Mouse (Mus musculus) erythroblast, embryonic 14.5 days (primary cell): ENCODE results near the gene Dmrt1. TPM values are rescaled to one million over a fixed set of nuclear protein-coding genes. Genes with fewer than 3 reads are reported as not detected.

Source experiments
- H3K27me3 ChIP-seq: 2 replicates; pipeline ENCODE4 v1.6.1; 2012; ENCODE audit warnings: inconsistent platforms; ENCODE audit not compliant: control insufficient read depth
- H3K36me3 ChIP-seq: 2 replicates; pipeline ENCODE4 v1.6.1; 2012; ENCODE audit warnings: mild to moderate bottlenecking, inconsistent platforms; ENCODE audit not compliant: control insufficient read depth
- H3K4me1 ChIP-seq: 2 replicates; pipeline ENCODE4 v1.6.1; 2012; ENCODE audit warnings: inconsistent platforms; ENCODE audit not compliant: control insufficient read depth
- H3K4me3 ChIP-seq: replicated peaks from 2 replicates; pipeline ENCODE3; 2012; ENCODE audit warnings: moderate library complexity, mild to moderate bottlenecking, inconsistent platforms
- H3K9me3 ChIP-seq: 2 replicates; pipeline ENCODE4 v1.6.1; 2012; ENCODE audit warnings: low read length, inconsistent platforms, mixed read lengths; ENCODE audit not compliant: control insufficient read depth
- GATA1 ChIP-seq: IDR thresholded peaks from 2 replicates; pipeline ENCODE4 v1.6.1; 2012; ENCODE audit warnings: low read length, inconsistent platforms, mixed read lengths
- TAL1 ChIP-seq: IDR thresholded peaks from 3 replicates; pipeline ENCODE4 v1.6.1; 2012; ENCODE audit warnings: low read length, inconsistent platforms, mixed read lengths
- polyA plus RNA-seq: library from polyadenylated mRNA; stranded (reverse); fragments of >175 nt; gene quantifications from 2 replicates; pipeline ENCODE4 v1.2.3, GENCODE M21; 2012

The Dmrt1 gene
- polyA plus RNA-seq, 1 experiment: not detected

DNA sequence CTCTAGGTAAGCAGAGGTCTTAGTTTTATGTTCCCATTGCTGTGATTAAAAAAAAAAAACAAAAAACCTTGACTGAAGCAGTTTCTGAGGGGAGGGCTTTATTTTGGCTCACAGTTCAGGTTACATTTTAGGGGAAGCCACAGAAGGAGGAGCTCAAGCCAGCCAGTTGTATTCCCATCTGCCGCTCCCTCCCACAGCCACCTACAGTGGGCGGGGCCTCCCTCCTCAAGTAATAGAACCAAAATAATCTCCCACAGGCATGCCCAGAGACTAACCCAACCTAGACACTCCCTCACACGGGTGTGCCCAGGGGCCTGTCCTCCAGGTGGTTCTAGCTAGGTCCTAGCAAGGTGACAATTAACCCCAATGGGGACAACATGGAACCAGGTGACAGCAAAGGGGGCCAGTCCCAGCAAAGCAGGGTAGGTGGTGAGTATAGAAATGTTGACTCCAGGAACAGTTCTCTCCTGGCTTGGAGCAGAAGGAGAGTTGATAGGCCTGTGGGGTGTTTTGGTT lies 92.4 kb downstream of the Dmrt1 start:
- Histone ChIP-seq H3K4me3 (no peak overlapping the region), H3K27me3 (peaks cover 41% of the 10 kb centered on the region), H3K36me3 (no peaks in the 10 kb centered on the region), H3K4me1 (no peaks in the 10 kb centered on the region; the same call in 1 of the 2 replicates), H3K9me3 (no peaks in the 10 kb centered on the region)
- no peak for TF ChIP-seq TAL1
- no peak for TF ChIP-seq GATA1

DNA sequence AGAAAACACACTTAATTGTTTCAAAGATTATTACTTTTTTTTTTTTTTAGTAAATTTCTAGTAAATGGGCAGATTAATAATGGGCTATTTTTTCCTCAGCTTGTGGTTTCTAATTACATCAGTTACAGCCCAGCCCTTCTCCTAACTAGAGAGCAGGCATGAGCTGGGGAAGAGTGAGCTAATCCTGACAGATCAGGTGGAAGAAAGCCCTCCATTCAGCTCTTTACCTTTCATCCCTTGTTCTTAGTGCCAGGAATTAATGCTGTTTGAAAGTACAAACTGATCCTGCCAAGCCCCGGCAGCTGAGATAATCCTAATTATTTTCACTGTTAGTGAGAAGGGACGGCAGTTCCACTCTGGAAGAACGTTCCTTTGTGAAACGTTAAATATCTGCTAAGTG lies 93.2 kb downstream of the Dmrt1 start:
- Histone ChIP-seq H3K4me3 (no peak overlapping the region), H3K27me3 (peaks cover 50% of the 10 kb centered on the region), H3K36me3 (no peaks in the 10 kb centered on the region), H3K9me3 (no peaks in the 10 kb centered on the region), H3K4me1 (no peaks in the 10 kb centered on the region; the same call in 1 of the 2 replicates)
- TF ChIP-seq GATA1 (no peak), TAL1 (no peak)

DNA sequence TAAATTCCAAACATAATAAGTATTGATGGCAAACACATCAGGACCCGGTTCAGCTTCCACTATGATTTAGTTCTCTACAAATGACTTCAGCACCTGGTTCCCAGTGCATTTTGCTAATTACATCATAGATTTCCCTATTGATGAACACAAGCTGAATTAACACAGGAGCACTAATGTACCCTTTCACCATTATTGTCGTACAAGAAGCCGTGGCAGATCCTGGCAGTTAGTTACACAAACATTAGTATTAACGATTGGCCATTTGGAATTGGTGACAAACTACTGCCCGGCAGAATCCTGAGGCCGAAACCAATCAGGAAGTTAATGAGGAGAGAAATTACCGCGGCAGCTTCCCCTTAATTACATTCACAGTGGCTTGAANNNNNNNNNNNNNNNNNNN lies 96.5 kb downstream of the Dmrt1 start:
- H3K9me3 ChIP-seq: peaks cover 5% of the 10 kb centered on the region; the same call in 1 of the 2 replicates

DNA sequence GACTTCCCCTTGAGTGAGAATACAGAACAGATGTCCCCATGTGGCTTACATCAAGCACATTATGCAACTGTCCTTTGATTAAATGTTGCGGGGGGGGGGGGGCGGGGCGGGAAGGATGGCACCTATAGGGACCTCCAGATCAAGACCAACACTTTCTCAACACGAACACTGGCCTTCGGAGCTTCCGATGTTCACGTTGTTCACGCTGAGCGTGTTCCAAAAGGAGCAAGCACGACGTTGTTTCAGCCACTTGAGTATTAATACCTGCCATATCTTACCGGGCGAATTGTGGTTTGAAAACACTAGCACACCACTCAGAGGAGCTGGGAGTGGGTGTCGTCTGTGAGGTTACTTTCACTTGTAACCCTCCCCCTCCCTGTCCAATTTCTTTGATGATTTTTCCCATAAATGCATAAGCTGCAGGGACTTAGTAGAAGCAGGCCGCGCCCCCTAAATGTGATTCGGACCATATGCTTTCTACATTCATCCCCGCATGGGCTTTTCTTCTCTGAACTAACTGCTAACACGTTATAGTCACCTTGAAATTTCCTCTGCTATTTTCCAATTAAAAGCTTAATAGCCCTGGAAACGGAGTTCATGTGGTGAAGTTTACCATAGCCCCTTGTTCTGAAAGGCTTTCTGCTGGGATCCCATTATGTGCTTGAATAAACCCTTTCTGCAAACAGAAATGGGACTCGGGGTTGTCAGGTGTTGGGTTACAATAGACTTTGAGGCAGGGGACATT lies 102.2 kb downstream of the Dmrt1 start:
- TF ChIP-seq GATA1 (no peak), TAL1 (no peak)
- Histone ChIP-seq H3K36me3 (no peaks in the 10 kb centered on the region), H3K4me3 (no peak overlapping the region), H3K4me1 (no peaks in the 10 kb centered on the region), H3K27me3 (peaks cover 100% of the 10 kb centered on the region), H3K9me3 (peaks cover 5% of the 10 kb centered on the region; the same call in 1 of the 2 replicates)

More for the DNA sequence above, 96.5 kb downstream of the Dmrt1 start:
- H3K27me3 ChIP-seq: peaks cover 83% of the 10 kb centered on the region
- TF ChIP-seq GATA1: no peak
- TF ChIP-seq TAL1: no peak
- no peak overlapping the region for H3K4me3 ChIP-seq
- no peaks in the 10 kb centered on the region; the same call in 1 of the 2 replicates for H3K4me1 ChIP-seq
- H3K36me3 ChIP-seq: no peaks in the 10 kb centered on the region

DNA sequence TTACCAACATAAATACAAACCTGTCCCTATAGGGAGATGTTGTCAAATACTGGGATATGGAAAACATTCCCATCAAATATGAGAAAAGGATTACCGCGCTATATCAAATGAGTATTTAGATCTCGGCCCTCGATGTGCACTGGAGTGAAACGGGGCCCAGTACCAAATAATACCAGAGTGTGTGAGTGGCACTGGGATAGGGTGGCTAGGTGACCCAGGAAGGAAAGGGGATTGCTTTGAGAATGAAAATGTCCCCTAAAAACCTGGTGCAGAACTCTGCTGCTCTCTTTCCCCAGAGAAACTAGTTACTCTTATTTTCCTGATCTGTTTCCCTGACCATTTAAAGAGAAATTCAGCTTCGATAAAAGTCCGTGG lies 102.8 kb downstream of the Dmrt1 start:
- Histone ChIP-seq H3K9me3 (peaks cover 5% of the 10 kb centered on the region; the same call in 1 of the 2 replicates), H3K4me1 (no peaks in the 10 kb centered on the region), H3K36me3 (no peaks in the 10 kb centered on the region), H3K27me3 (peaks cover 100% of the 10 kb centered on the region), H3K4me3 (no peak overlapping the region)
- no peak for TF ChIP-seq GATA1
- no peak for TF ChIP-seq TAL1

DNA sequence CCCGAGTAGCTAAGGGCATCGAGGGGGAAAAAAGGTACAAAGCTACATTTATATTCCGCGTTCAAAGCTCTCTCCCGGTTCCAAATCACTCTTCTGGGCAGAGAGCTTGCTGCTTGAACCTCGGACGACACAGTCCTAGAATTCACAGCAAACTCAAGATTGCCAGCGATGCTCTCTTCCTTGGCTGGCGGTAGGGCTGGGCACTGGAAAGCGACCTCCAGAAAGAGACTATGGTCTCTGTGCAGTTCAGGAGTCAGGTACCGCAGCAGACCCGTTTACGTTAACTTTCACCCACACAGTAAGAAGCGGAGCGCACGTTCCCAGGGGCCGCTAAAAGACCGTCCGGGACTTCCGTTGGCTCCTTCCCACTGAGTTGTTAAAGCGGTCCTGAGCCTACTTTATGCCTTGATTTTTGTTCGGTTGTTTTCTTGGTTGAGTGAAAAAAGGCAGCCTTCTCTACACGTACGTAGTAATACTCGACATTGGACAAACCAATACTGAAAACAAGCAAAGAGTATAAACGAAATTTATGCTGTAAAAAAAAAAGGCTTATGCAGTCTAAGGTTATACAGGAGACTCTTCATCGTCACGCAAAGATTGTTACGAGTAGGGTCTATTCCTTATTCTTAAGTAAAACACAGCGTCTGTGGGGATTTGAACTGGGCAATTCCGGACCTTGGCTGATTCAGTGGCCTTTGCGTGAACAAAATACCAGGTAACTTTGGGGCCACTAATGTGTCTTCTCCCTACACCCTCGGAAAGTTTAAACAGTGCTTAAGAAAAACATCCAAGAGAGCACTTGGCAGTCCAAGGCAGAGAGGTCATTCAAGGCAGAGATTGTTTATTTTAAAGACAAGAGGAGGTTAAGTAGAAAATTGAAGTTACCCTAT lies 103.8 kb downstream of the Dmrt1 start:
- Histone ChIP-seq H3K9me3 (peaks cover 5% of the 10 kb centered on the region; the same call in 1 of the 2 replicates), H3K4me1 (no peaks in the 10 kb centered on the region), H3K4me3 (no peak overlapping the region), H3K36me3 (no peaks in the 10 kb centered on the region), H3K27me3 (peaks cover 98% of the 10 kb centered on the region)
- TF ChIP-seq GATA1: no peak
- no peak for TF ChIP-seq TAL1

DNA sequence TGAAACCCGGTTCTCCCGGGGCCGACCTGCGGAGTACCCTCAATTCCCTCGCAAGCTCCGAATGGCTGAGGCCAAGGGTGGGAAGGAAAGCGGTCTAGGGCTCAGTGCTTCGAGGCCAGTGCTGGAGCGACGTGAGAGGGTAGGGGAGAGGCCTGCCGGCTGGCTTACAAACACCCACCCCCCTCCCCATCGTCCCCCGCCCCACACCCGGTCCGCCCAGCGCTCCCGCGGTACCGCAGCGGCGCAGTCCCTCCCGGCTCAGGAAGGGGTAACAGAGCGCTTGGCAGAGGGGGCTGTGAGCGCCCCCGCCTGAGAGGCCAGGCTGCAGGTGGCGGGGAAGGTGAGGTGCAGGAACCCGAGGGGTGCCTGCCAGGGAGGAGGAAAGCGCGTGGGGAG lies 104.6 kb downstream of the Dmrt1 start, which contains the start of gene Dmrt3:
Dmrt3 (plus strand) TSS at position 287 of the 396 bp plus-strand sequence.
- peaks cover 96% of the 10 kb centered on the region for H3K27me3 ChIP-seq
- H3K4me3 ChIP-seq: no peak within 1 kb of the TSS
- TF ChIP-seq TAL1: no peak
- H3K9me3 ChIP-seq: peaks cover 5% of the 10 kb centered on the region; the same call in 1 of the 2 replicates
- H3K4me1 ChIP-seq: no peaks in the 10 kb centered on the region
- H3K36me3 ChIP-seq: no peaks in the 10 kb centered on the region

DNA sequence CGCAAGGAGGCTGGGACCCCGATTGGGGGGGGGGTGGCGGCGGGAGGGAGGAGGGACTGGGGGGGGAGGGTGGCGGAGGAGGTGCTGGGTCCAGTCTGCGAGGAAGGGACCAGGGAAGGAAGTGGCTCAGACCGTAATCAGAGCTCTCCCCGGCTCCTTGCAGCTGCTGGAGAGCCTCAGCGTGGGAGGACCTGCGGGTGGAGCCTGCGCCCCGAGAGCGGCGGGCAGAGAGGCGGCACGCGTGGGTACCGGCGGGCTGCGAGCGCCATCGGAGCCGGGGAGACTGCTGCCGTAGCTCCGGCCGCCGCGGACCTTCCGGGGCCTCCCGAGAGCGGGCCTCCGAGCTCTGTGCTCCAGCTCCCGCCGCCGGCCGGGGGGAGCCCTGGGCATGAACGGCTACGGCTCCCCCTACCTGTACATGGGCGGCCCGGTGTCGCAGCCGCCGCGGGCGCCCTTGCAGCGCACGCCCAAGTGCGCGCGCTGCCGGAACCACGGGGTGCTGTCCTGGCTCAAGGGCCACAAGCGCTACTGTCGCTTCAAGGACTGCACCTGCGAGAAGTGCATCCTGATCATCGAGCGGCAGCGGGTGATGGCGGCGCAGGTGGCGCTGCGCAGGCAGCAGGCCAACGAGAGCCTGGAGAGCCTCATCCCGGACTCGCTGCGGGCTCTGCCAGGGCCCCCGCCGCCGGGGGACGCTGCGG lies 105.1 kb downstream of the Dmrt1 start:
- Histone ChIP-seq H3K4me3 (no peak overlapping the region), H3K36me3 (no peaks in the 10 kb centered on the region), H3K4me1 (no peaks in the 10 kb centered on the region), H3K9me3 (peaks cover 4% of the 10 kb centered on the region; the same call in 1 of the 2 replicates), H3K27me3 (peaks cover 96% of the 10 kb centered on the region)
- TF ChIP-seq TAL1: no peak

DNA sequence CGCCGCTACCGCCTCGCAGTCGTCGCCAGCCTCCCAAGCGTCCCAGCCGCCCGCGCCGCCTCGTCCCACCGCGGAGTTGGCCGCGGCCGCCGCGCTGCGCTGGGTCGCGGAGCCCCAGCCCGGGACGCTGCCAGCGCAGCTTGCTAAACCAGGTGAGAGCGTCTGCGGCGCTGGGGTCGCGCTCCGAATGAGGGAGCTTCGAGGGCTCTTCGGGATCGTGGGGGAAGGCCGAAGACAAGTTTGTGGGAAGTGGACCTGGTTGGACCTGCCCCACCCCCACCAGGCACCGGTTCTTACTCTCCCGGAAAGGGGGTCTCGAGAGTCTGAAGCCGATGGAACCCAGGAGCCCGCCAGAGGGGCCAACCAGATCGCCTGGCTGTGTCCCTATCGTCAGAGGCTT lies 105.7 kb downstream of the Dmrt1 start:
- no peaks in the 10 kb centered on the region; the same call in 1 of the 2 replicates for H3K9me3 ChIP-seq
- H3K36me3 ChIP-seq: no peaks in the 10 kb centered on the region
- peaks cover 96% of the 10 kb centered on the region for H3K27me3 ChIP-seq
- H3K4me1 ChIP-seq: no peaks in the 10 kb centered on the region
- no peak overlapping the region for H3K4me3 ChIP-seq
- TF ChIP-seq GATA1 (no peak), TAL1 (no peak)
